Mouse (Mus musculus): ENCODE measurements around the gene Nova1.

Gene Nova1

GRCm38 (mm10) chr12:46700202-46700601, 118.5 kb downstream of the Nova1 start:
- in situ Hi-C loops (cut with MboI, MseI): no loop called here

GRCm38 (mm10) chr12:46676341-46676740, 142.4 kb downstream of the Nova1 start:
- in situ Hi-C loops (cut with MboI, MseI): no loop called here

- in situ Hi-C loops (cut with MboI, MseI): no loop called here
These were observed 152.0 kb downstream of the Nova1 start for GRCm38 (mm10) chr12:46666706-46667105.

GRCm38 (mm10) chr12:46646139-46646611, 172.6 kb downstream of the Nova1 start:
- in situ Hi-C loops (cut with MboI, MseI): no loop called here

GRCm38 (mm10) chr12:46645365-46645962, 173.3 kb downstream of the Nova1 start:
- in situ Hi-C loops (cut with MboI, MseI): no loop called here

Measured in T-helper 17 cell (primary cell).